Mouse (Mus musculus): ENCODE measurements around the gene Olfr1161.
"Not testable (repeated sequence)": the region's sequence is repeated elsewhere in the genome, so short reads cannot be mapped to it uniquely, and the experiment has no call there.

Gene Olfr1161

DNA sequence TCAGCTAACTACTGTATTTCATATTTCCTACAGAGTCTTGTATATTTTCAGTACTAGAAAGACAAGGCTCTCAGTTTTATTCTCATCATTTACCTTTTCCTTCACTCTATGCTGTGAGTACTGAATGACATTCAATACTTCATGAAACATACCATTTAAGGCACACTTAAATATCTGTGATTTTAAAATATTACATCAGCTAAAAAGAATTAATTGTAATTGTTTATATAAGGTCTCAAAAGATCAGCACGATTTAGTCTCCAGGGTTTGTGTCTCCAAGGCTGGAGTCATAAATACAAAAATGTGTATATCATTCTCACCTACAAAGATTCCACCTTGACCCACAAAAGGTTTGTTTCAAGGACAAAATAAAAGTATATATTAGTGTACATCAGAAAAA, at the start of gene Olfr1161:
Gene Olfr1161 (plus strand): TSS at position 301 of the 400 bp plus-strand sequence.
- DNase-seq (ENCODE audit: low spot score): not testable (repeated sequence)

- DNase-seq (ENCODE audit: low spot score): no peak
Observed at GRCm38 (mm10) chr2:87974563-87974962, 48.0 kb upstream of the Olfr1161 start, which contains the start of gene Olfr74. Olfr74 (minus strand) TSS chr2:87974663.

DNA sequence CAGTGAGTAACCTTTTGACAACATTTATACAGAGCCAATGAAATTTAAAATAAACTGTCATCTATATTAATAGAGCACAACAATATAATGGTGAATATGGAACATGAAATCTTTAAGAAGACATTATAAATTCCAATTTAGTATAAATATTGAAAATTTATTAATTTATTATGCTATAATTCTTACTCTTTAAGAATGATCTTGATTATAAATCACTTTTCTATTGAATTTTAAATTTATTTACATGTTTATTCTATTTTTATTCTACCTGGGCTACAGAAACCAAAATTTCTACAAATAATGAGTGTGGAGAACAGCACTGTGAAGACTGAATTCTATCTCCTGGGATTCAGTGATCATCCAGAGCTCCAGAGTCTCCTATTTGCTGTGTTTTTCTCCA, 32.8 kb upstream of the Olfr1161 start, which contains the start of gene Olfr1158:
Gene Olfr1158 (plus strand): TSS at position 301 of the 400 bp plus-strand sequence.
- DNase-seq (ENCODE audit: low spot score): no peak

- no peak for DNase-seq (ENCODE audit: low spot score)
Observed at GRCm38 (mm10) chr2:88007515-88008318, 14.9 kb upstream of the Olfr1161 start, which contains the start of gene Olfr1160. Olfr1160 (minus strand) TSS chr2:88008268.

DNA sequence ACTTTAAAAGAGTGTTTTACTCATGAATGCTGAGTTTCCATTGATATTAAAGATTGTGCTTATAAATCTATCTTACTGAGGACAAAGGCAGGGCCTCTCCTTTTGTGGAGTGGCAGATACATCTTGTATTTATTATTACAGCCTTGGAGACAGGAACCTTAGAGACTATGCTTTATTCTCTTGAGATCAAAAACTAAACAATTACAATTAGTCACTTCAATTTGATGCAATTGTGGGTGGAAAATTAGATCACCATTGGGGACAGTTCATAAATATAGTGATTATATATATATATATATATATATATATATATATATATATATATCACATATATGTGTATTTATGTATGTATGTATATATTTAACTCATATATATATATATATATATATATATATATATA, 15.0 kb downstream of the Olfr1161 start, which contains the start of gene Olfr73:
Gene Olfr73 (minus strand): TSS at position 101 of the 400 bp plus-strand sequence.
- DNase-seq (ENCODE audit: low spot score): no peak

DNA sequence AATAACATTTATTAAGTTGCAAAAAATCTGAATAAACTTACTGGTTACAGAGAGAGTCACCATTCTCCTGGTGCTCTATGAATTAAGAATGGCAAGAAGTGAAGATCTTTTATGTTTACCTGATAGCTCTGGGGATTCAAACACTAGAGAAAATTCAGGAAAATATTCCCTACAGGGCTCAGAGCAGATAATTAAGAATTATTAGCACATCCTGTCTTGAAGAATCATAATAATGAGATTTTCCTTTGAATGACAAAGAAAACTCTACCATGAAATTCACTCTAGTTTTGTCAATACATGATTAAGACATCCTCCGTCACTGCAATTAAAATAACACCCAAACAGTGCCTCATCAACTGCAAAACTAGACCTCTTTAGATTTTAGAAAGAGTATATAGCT, 28.5 kb downstream of the Olfr1161 start, which contains the start of gene Olfr1162:
Gene Olfr1162 (minus strand): TSS at position 101 of the 400 bp plus-strand sequence.
- DNase-seq (ENCODE audit: low spot score): no peak

- no peak for DNase-seq (ENCODE audit: low spot score)
Observed at GRCm38 (mm10) chr2:88063587-88063986, 41.0 kb downstream of the Olfr1161 start.

DNA sequence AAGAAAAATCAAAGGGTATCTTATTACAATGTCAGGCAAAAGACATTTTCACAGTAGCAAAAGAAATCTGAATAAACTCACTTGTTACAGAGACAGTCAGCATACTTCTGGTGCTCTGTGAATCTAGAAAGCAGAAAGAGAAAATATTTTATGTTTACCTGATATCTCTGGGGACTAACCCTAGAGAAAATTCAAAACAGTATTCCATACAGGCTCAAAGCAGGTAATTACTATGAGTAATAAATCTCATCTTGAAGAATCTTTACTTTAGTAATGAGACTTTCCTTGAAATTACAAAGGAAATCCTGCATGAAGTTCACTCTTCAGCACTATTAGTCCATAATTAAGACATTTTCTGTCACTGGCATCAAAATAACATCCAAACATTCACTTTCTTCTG, 49.2 kb downstream of the Olfr1161 start, which contains the start of gene Olfr1163:
Gene Olfr1163 (minus strand): TSS at position 101 of the 400 bp plus-strand sequence.
- no peak for DNase-seq (ENCODE audit: low spot score)
